ENCODE assay signal across 9 mouse cellular contexts in the genomic region with DNA sequence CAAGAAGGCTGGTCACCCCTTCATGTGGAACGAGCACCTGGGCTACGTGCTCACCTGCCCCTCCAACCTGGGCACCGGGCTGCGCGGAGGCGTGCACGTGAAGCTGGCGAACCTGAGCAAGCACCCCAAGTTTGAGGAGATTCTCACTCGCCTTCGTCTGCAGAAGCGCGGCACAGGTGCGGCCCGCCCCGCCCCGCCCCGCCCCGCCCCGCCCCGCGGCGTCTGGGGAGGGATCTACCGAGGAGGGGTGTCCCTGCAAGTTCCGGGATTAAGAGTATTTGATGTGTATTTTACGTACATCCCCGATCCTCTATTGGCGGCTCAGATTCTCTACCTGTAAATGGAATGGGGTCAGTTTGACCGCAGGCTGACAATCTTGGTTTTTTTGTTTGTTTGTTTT. TPM values are rescaled to one million over a fixed set of nuclear protein-coding genes. Genes with fewer than 3 reads are reported as not detected.
DNase-seq lines count a peak whose midpoint lies in the region; ATAC-seq and TF ChIP-seq lines count a peak whose summit lies in the region.
"Had no signal": no experiment of that assay in that cellular context is flagged by ENCODE, and none has a peak within 500 bp of the region (broad histone marks: within the 10 kb centered on the region; RNA-seq: fewer than 3 reads in every experiment).

No protein-coding gene starts in this region.

- WGBS in limb, embryonic 13.5 days = 7% methylated on average over 28 of the region's 28 CpGs
- WGBS in limb, embryonic 10.5 days = 5% methylated on average over 28 of the region's 28 CpGs
- 6% methylated on average over 28 of the region's 28 CpGs for WGBS in intestine, embryonic 15.5 days

- peak overlapping the region; percentile 43 for H3K4me3 ChIP-seq in gastrocnemius, adult 2 months
- 0 out of 2 replicates have a peak overlapping the region, but pooled peaks have one; percentile 3 for H3K4me3 ChIP-seq in limb, embryonic 13.5 days
- H3K4me3 ChIP-seq in limb, embryonic 10.5 days = no peak overlapping the region
- no peak overlapping the region for H3K4me3 ChIP-seq in intestine, embryonic 15.5 days (replicated peaks)

- H3K9ac ChIP-seq in limb, embryonic 13.5 days = no peak overlapping the region
- no peak overlapping the region for H3K9ac ChIP-seq in intestine, embryonic 15.5 days

- intact Hi-C loops in gastrocnemius, adult 2 months (cut with DNase I) = no loop called here
- intact Hi-C loops in gastrocnemius, postnatal 36 days (cut with DNase I) = no loop called here

- H3K4me1 ChIP-seq in limb, embryonic 13.5 days = peaks cover 4% of the 10 kb centered on the region; the same call in 1 of the 2 replicates
- peaks cover 13% of the 10 kb centered on the region for H3K4me1 ChIP-seq in limb, embryonic 10.5 days
- 0 out of 2 replicates have a peak, but pooled peaks cover 4% of the 10 kb centered on the region for H3K4me1 ChIP-seq in intestine, embryonic 15.5 days (replicated peaks)

- TF ChIP-seq CTCF in gastrocnemius, adult 2 months (IDR thresholded peaks at IDR 0.05) = no peak

- peak overlapping the region; percentile 74 for H3K27ac ChIP-seq in gastrocnemius, adult 2 months
- H3K27ac ChIP-seq in limb, embryonic 13.5 days = no peak overlapping the region
- no peak overlapping the region for H3K27ac ChIP-seq in limb, embryonic 10.5 days
- no peak overlapping the region for H3K27ac ChIP-seq in intestine, embryonic 15.5 days

- no peak for DNase-seq in gastrocnemius, adult 2 months
- DNase-seq in gastrocnemius, postnatal 10 days = no peak
- DNase-seq in limb, embryonic 10.5 days (ENCODE audit: low spot score) = no peak
- peak; percentile 62 for DNase-seq in CD4-positive helper T cell, adult 2 months (ENCODE audit: low read depth, low spot score)
- no peak for DNase-seq in gastrocnemius, postnatal 36 days
- DNase-seq: lung, adult 18-20 months had no signal

- H3K27me3 ChIP-seq in limb, embryonic 13.5 days = peaks cover 60% of the 10 kb centered on the region
- H3K27me3 ChIP-seq in limb, embryonic 10.5 days (ENCODE audit: low read depth, poor library complexity, severe bottlenecking) = peaks cover 76% of the 10 kb centered on the region
- H3K27me3 ChIP-seq in intestine, embryonic 15.5 days (replicated peaks) = peaks cover 16% of the 10 kb centered on the region

- ATAC-seq in limb, embryonic 13.5 days (ENCODE audit: low FRiP score, low read depth) = no peak
- 0 out of 2 replicates have a peak, but pooled peaks have one; percentile 29 for ATAC-seq in intestine, embryonic 15.5 days
- no peak for ATAC-seq in megakaryocyte-erythroid progenitor cell, adult 5-6 weeks (replicated peaks; ENCODE audit: low FRiP score, low TSS enrichment, poor library complexity, severe bottlenecking)

- peaks cover 5% of the 10 kb centered on the region for H3K36me3 ChIP-seq in limb, embryonic 13.5 days
- H3K36me3 ChIP-seq in limb, embryonic 10.5 days = peaks cover 4% of the 10 kb centered on the region
- H3K36me3 ChIP-seq in intestine, embryonic 15.5 days = no peaks in the 10 kb centered on the region

- peaks cover 4% of the 10 kb centered on the region; the same call in 1 of the 2 replicates for H3K9me3 ChIP-seq in limb, embryonic 13.5 days
- 0 out of 2 replicates have a peak, but pooled peaks cover 2% of the 10 kb centered on the region for H3K9me3 ChIP-seq in limb, embryonic 10.5 days (replicated peaks)
- H3K9me3 ChIP-seq in intestine, embryonic 15.5 days = no peaks in the 10 kb centered on the region

- no peak overlapping the region; the same call in 1 of the 2 replicates for H3K4me2 ChIP-seq in limb, embryonic 13.5 days (replicated peaks)
- peak overlapping the region; percentile 53 for H3K4me2 ChIP-seq in intestine, embryonic 15.5 days (replicated peaks)

RNA-seq across cellular contexts. Expression of a gene that starts 15.5 kb away (rescaled TPM):
- over 10,000 TPM; 32,173 to 47,719 TPM for total RNA-seq in gastrocnemius, adult 2 months (2021)
- total RNA-seq in gastrocnemius, postnatal 10 days (2021) = over 10,000 TPM; 22,462 to 26,486 TPM
- polyA plus RNA-seq in limb, embryonic 13.5 days (2015; fragmentation: Nextera tagmentation; extraction: Ambion mirVana) = 3.2 and 4.7 TPM in 2 replicates
- polyA plus RNA-seq in limb, embryonic 10.5 days (2016; fragmentation: Nextera tagmentation; extraction: Ambion mirVana) = not detected in 2 replicates
- 5.1 and 9.0 TPM in 2 replicates for polyA plus RNA-seq in intestine, embryonic 15.5 days (2015; fragmentation: Nextera tagmentation; extraction: Ambion mirVana)
- not detected in 2 replicates for total RNA-seq in megakaryocyte-erythroid progenitor cell, adult 5-6 weeks (2014; fragmentation: Nextera tagmentation)
- 0.80 TPM in 1 of 2 replicates, not detected in the other for total RNA-seq in megakaryocyte-erythroid progenitor cell, adult 5-6 weeks (2017)
- over 10,000 TPM; 41,999 to 48,159 TPM for total RNA-seq in gastrocnemius, postnatal 36 days (2021)

RNA-seq across cellular contexts. Expression of a gene that starts 16.2 kb away (rescaled TPM):
- under 1 TPM; 0.18 to 0.39 TPM for total RNA-seq in gastrocnemius, adult 2 months (2021)
- total RNA-seq in gastrocnemius, postnatal 10 days (2021) = under 1 TPM; 0.12 to 0.18 TPM
- polyA plus RNA-seq in limb, embryonic 13.5 days (2015; fragmentation: Nextera tagmentation; extraction: Ambion mirVana) = 8.3 and 8.6 TPM in 2 replicates
- 3.3 and 4.4 TPM in 2 replicates for polyA plus RNA-seq in limb, embryonic 10.5 days (2016; fragmentation: Nextera tagmentation; extraction: Ambion mirVana)
- polyA plus RNA-seq in intestine, embryonic 15.5 days (2015; fragmentation: Nextera tagmentation; extraction: Ambion mirVana) = 3.7 and 4.7 TPM in 2 replicates
- not detected in 2 replicates for total RNA-seq in megakaryocyte-erythroid progenitor cell, adult 5-6 weeks (2014; fragmentation: Nextera tagmentation)
- 0.61 TPM in 1 of 2 replicates, not detected in the other for total RNA-seq in megakaryocyte-erythroid progenitor cell, adult 5-6 weeks (2017)
- total RNA-seq in gastrocnemius, postnatal 36 days (2021) = under 1 TPM; 0.25 to 0.38 TPM

RNA-seq across cellular contexts. Expression of a gene that starts 38.3 kb away (rescaled TPM):
- total RNA-seq in gastrocnemius, adult 2 months (2021) = 10 to 100 TPM in 1 of 2 experiments, 1 to 10 TPM in 1; 8.5 to 10.7 TPM
- total RNA-seq in gastrocnemius, postnatal 10 days (2021) = 1 to 10 TPM; 7.7 to 9.7 TPM
- 18.2 and 18.3 TPM in 2 replicates for polyA plus RNA-seq in limb, embryonic 13.5 days (2015; fragmentation: Nextera tagmentation; extraction: Ambion mirVana)
- 25.6 and 26.6 TPM in 2 replicates for polyA plus RNA-seq in limb, embryonic 10.5 days (2016; fragmentation: Nextera tagmentation; extraction: Ambion mirVana)
- 16.7 and 17.3 TPM in 2 replicates for polyA plus RNA-seq in intestine, embryonic 15.5 days (2015; fragmentation: Nextera tagmentation; extraction: Ambion mirVana)
- 27.7 and 39.0 TPM in 2 replicates for total RNA-seq in megakaryocyte-erythroid progenitor cell, adult 5-6 weeks (2014; fragmentation: Nextera tagmentation)
- 18.7 and 21.2 TPM in 2 replicates for total RNA-seq in megakaryocyte-erythroid progenitor cell, adult 5-6 weeks (2017)
- total RNA-seq in gastrocnemius, postnatal 36 days (2021) = 1 to 10 TPM; 8.5 to 9.8 TPM

RNA-seq across cellular contexts. Expression of a gene that starts 38.5 kb away (rescaled TPM):
- total RNA-seq in gastrocnemius, adult 2 months (2021) = 10 to 100 TPM; 17.1 to 17.9 TPM
- total RNA-seq in gastrocnemius, postnatal 10 days (2021) = 10 to 100 TPM; 12.2 to 16.4 TPM
- 9.8 and 10.3 TPM in 2 replicates for polyA plus RNA-seq in limb, embryonic 13.5 days (2015; fragmentation: Nextera tagmentation; extraction: Ambion mirVana)
- polyA plus RNA-seq in limb, embryonic 10.5 days (2016; fragmentation: Nextera tagmentation; extraction: Ambion mirVana) = 7.6 and 8.0 TPM in 2 replicates
- 5.8 and 6.1 TPM in 2 replicates for polyA plus RNA-seq in intestine, embryonic 15.5 days (2015; fragmentation: Nextera tagmentation; extraction: Ambion mirVana)
- 7.8 and 11.3 TPM in 2 replicates for total RNA-seq in megakaryocyte-erythroid progenitor cell, adult 5-6 weeks (2014; fragmentation: Nextera tagmentation)
- total RNA-seq in megakaryocyte-erythroid progenitor cell, adult 5-6 weeks (2017) = 3.0 and 3.1 TPM in 2 replicates
- 10 to 100 TPM; 14.9 to 15.5 TPM for total RNA-seq in gastrocnemius, postnatal 36 days (2021)

RNA-seq across cellular contexts. Expression of a gene that starts 43.0 kb away (rescaled TPM):
- under 1 TPM; 0.41 to 0.73 TPM for total RNA-seq in gastrocnemius, adult 2 months (2021)
- total RNA-seq in gastrocnemius, postnatal 10 days (2021) = under 1 TPM; 0.59 to 0.86 TPM
- polyA plus RNA-seq in limb, embryonic 13.5 days (2015; fragmentation: Nextera tagmentation; extraction: Ambion mirVana) = 1.1 and 1.3 TPM in 2 replicates
- 1.2 and 1.7 TPM in 2 replicates for polyA plus RNA-seq in limb, embryonic 10.5 days (2016; fragmentation: Nextera tagmentation; extraction: Ambion mirVana)
- 0.50 and 0.53 TPM in 2 replicates for polyA plus RNA-seq in intestine, embryonic 15.5 days (2015; fragmentation: Nextera tagmentation; extraction: Ambion mirVana)
- 1.7 and 2.3 TPM in 2 replicates for total RNA-seq in megakaryocyte-erythroid progenitor cell, adult 5-6 weeks (2014; fragmentation: Nextera tagmentation)
- total RNA-seq in megakaryocyte-erythroid progenitor cell, adult 5-6 weeks (2017) = 1.0 and 1.5 TPM in 2 replicates
- total RNA-seq in gastrocnemius, postnatal 36 days (2021) = under 1 TPM; 0.51 to 0.72 TPM

Comparison
In these comparisons a context has a peak if more than half of its experiments do, and no peak if none do; other contexts are left out.
1. H3K4me3 ChIP-seq: peak in gastrocnemius, adult 2 months (single experiment) and limb, embryonic 13.5 days (single experiment); none in limb, embryonic 10.5 days (single experiment) and intestine, embryonic 15.5 days (single experiment).
2. RNA of a gene that starts 15.5 kb away (total RNA-seq): 41,999 to 48,159 TPM in gastrocnemius, postnatal 36 days, 32,173 to 47,719 TPM in gastrocnemius, adult 2 months and 22,462 to 26,486 TPM in gastrocnemius, postnatal 10 days; 0.80 TPM in megakaryocyte-erythroid progenitor cell, adult 5-6 weeks; every median in the first group is over 1,000 times any median in the second.